Mouse (Mus musculus) forebrain, embryonic 12.5 days (tissue): ENCODE data around the gene Fam118b. TPM values are rescaled to one million over a fixed set of nuclear protein-coding genes. Genes with fewer than 3 reads are reported as not detected.

Source experiments
- ATAC-seq: fragments of 200-750 bp; cut with Nextera tagmentation; 2 replicates; pipeline ENCODE4 v1.8.0; 2017; ENCODE audit warnings: moderate TSS enrichment; ENCODE audit not compliant: low FRiP score
- H3K27ac ChIP-seq: fragments of 300-500 bp; sonication (generic); 2 replicates; pipeline ENCODE4 v1.5.1; 2016; ENCODE audit warnings: mild to moderate bottlenecking
- H3K27me3 ChIP-seq: fragments of 300-500 bp; sonication (generic); 2 replicates; pipeline ENCODE4 v1.6.1; 2016; ENCODE audit warnings: mild to moderate bottlenecking
- H3K36me3 ChIP-seq: fragments of 300-500 bp; sonication (generic); replicated peaks from 2 replicates; pipeline ENCODE4 v1.6.1; 2016; ENCODE audit warnings: mild to moderate bottlenecking
- H3K4me1 ChIP-seq: fragments of 300-500 bp; sonication (generic); 2 replicates; pipeline ENCODE4 v1.6.1; 2016
- H3K4me2 ChIP-seq: fragments of 300-500 bp; sonication (generic); 2 replicates; pipeline ENCODE4 v1.6.1; 2016; ENCODE audit warnings: mild to moderate bottlenecking, moderate library complexity
- H3K4me3 ChIP-seq: fragments of 300-500 bp; sonication (generic); replicated peaks from 2 replicates; pipeline ENCODE4 v1.5.1; 2016; ENCODE audit warnings: mild to moderate bottlenecking
- H3K9ac ChIP-seq: fragments of 300-500 bp; sonication (generic); 2 replicates; pipeline ENCODE4 v1.6.1; 2016; ENCODE audit warnings: mild to moderate bottlenecking
- H3K9me3 ChIP-seq: fragments of 300-500 bp; sonication (generic); 2 replicates; pipeline ENCODE4 v1.6.1; 2016
- WGBS: fragments of 180-500 bp; shearing (Covaris S2); methylation state at CpG from one replicate; pipeline ENCODE4 v1.1.7; 2016; 5-methylcytosine and 5-hydroxymethylcytosine counted together
- polyA plus RNA-seq: library from polyadenylated mRNA; unstranded; fragments of >200 nt; fragmentation: Nextera tagmentation; extraction: Ambion mirVana; gene quantifications from 2 replicates; pipeline ENCODE4 v1.2.1, GENCODE M21; 2016

Gene Fam118b
- 73.9 TPM in 2 replicates for polyA plus RNA-seq

GRCm38 (mm10) chr9:35267146-35267975 lies at the start of gene Fam118b, which contains the start of gene Rpusd4:
Gene Fam118b, minus strand, starts transcription at chr9:35267805.
Gene Rpusd4, plus strand, starts transcription at chr9:35267865.
- no peaks in the 10 kb centered on the region for H3K27me3 ChIP-seq
- under 1% methylated on average over 59 of the region's 62 CpGs for WGBS
- peaks cover 17% of the 10 kb centered on the region for H3K4me1 ChIP-seq
- H3K36me3 ChIP-seq, result peaks cover 8% of the 10 kb centered on the region
- no peaks in the 10 kb centered on the region for H3K9me3 ChIP-seq
- H3K9ac ChIP-seq, result peak within 1 kb of the TSS; percentile 67
- H3K4me2 ChIP-seq, result peak within 1 kb of the TSS; percentile 80
- peak within 1 kb of the TSS; percentile 57 for H3K27ac ChIP-seq
- H3K4me3 ChIP-seq, result peak within 1 kb of the TSS; percentile 61
- ATAC-seq, result peak; percentile 98

GRCm38 (mm10) chr9:35316771-35317211 lies 49.2 kb upstream of the Fam118b start:
- Histone ChIP-seq H3K4me3 (no peak overlapping the region), H3K4me1 (peaks cover 51% of the 10 kb centered on the region), H3K36me3 (no peaks in the 10 kb centered on the region), H3K9ac (no peak overlapping the region), H3K4me2 (no peak overlapping the region), H3K27me3 (peaks cover 67% of the 10 kb centered on the region), H3K27ac (no peak overlapping the region), H3K9me3 (no peaks in the 10 kb centered on the region)
- no peak for ATAC-seq
- WGBS, result 76% methylated on average over 3 of the region's 3 CpGs

GRCm38 (mm10) chr9:35314254-35314653 lies 46.6 kb upstream of the Fam118b start:
- no peaks in the 10 kb centered on the region for H3K36me3 ChIP-seq
- no peak overlapping the region for H3K9ac ChIP-seq
- WGBS, result 6% methylated on average over 1 of the region's 1 CpGs
- no peak overlapping the region for H3K4me3 ChIP-seq
- H3K9me3 ChIP-seq, result no peaks in the 10 kb centered on the region
- H3K27me3 ChIP-seq, result peaks cover 54% of the 10 kb centered on the region
- peak; percentile 56; the same call in 1 of the 2 replicates for ATAC-seq
- H3K4me1 ChIP-seq, result peaks cover 45% of the 10 kb centered on the region
- H3K27ac ChIP-seq, result peak overlapping the region; percentile 69
- H3K4me2 ChIP-seq, result no peak overlapping the region

- H3K36me3 ChIP-seq, result no peaks in the 10 kb centered on the region
- H3K9me3 ChIP-seq, result no peaks in the 10 kb centered on the region
- H3K9ac ChIP-seq, result no peak overlapping the region
- H3K27me3 ChIP-seq, result peaks cover 49% of the 10 kb centered on the region
- no peak overlapping the region for H3K4me2 ChIP-seq
- WGBS, result 24% methylated on average over 4 of the region's 4 CpGs
- no peak overlapping the region for H3K4me3 ChIP-seq
- H3K27ac ChIP-seq, result peak overlapping the region; percentile 69
- H3K4me1 ChIP-seq, result peaks cover 38% of the 10 kb centered on the region
- ATAC-seq, result no peak
Measured at GRCm38 (mm10) chr9:35313601-35314000, 46.0 kb upstream of the Fam118b start.

GRCm38 (mm10) chr9:35312516-35312915 lies 44.9 kb upstream of the Fam118b start:
- H3K27me3 ChIP-seq, result peaks cover 38% of the 10 kb centered on the region
- no peak overlapping the region for H3K4me2 ChIP-seq
- 67% methylated on average over 3 of the region's 3 CpGs for WGBS
- H3K36me3 ChIP-seq, result no peaks in the 10 kb centered on the region
- no peaks in the 10 kb centered on the region for H3K9me3 ChIP-seq
- no peak overlapping the region for H3K4me3 ChIP-seq
- no peak overlapping the region for H3K9ac ChIP-seq
- ATAC-seq, result no peak
- H3K4me1 ChIP-seq, result peaks cover 30% of the 10 kb centered on the region
- H3K27ac ChIP-seq, result no peak overlapping the region

GRCm38 (mm10) chr9:35310377-35310776 lies 42.8 kb upstream of the Fam118b start:
- H3K27ac ChIP-seq, result no peak overlapping the region
- H3K4me1 ChIP-seq, result peaks cover 18% of the 10 kb centered on the region
- H3K36me3 ChIP-seq, result no peaks in the 10 kb centered on the region
- H3K4me3 ChIP-seq, result no peak overlapping the region
- no peak overlapping the region for H3K9ac ChIP-seq
- WGBS, result 87% methylated on average over 6 of the region's 6 CpGs
- H3K27me3 ChIP-seq, result peaks cover 27% of the 10 kb centered on the region
- no peak overlapping the region for H3K4me2 ChIP-seq
- H3K9me3 ChIP-seq, result no peaks in the 10 kb centered on the region
- no peak for ATAC-seq

GRCm38 (mm10) chr9:35307461-35307860 lies 39.9 kb upstream of the Fam118b start:
- ATAC-seq, result no peak
- no peak overlapping the region for H3K4me3 ChIP-seq
- peaks cover 17% of the 10 kb centered on the region for H3K27me3 ChIP-seq
- H3K27ac ChIP-seq, result no peak overlapping the region
- H3K36me3 ChIP-seq, result no peaks in the 10 kb centered on the region
- H3K9me3 ChIP-seq, result no peaks in the 10 kb centered on the region
- 87% methylated on average over 7 of the region's 7 CpGs for WGBS
- H3K9ac ChIP-seq, result no peak overlapping the region
- H3K4me1 ChIP-seq, result no peaks in the 10 kb centered on the region
- H3K4me2 ChIP-seq, result no peak overlapping the region

GRCm38 (mm10) chr9:35302172-35302571 lies 34.6 kb upstream of the Fam118b start:
- Histone ChIP-seq H3K27me3 (no peaks in the 10 kb centered on the region), H3K4me1 (no peaks in the 10 kb centered on the region), H3K9ac (no peak overlapping the region), H3K27ac (no peak overlapping the region), H3K36me3 (no peaks in the 10 kb centered on the region), H3K4me2 (no peak overlapping the region), H3K9me3 (no peaks in the 10 kb centered on the region), H3K4me3 (no peak overlapping the region)
- ATAC-seq, result no peak
- 93% methylated on average over 3 of the region's 3 CpGs for WGBS

- no peak for ATAC-seq
- no peak overlapping the region for H3K4me2 ChIP-seq
Measured at GRCm38 (mm10) chr9:35297791-35298190, 30.2 kb upstream of the Fam118b start.

GRCm38 (mm10) chr9:35293465-35293864 lies 25.9 kb upstream of the Fam118b start:
- Histone ChIP-seq H3K4me1 (peaks cover 6% of the 10 kb centered on the region; the same call in 1 of the 2 replicates), H3K27me3 (peaks cover 10% of the 10 kb centered on the region), H3K36me3 (no peaks in the 10 kb centered on the region), H3K4me3 (no peak overlapping the region), H3K27ac (no peak overlapping the region), H3K9ac (no peak overlapping the region), H3K9me3 (no peaks in the 10 kb centered on the region), H3K4me2 (no peak overlapping the region)
- ATAC-seq, result no peak
- 81% methylated on average over 5 of the region's 5 CpGs for WGBS

More at GRCm38 (mm10) chr9:35297791-35298190, 30.2 kb upstream of the Fam118b start:
- Histone ChIP-seq H3K4me3 (no peak overlapping the region), H3K36me3 (no peaks in the 10 kb centered on the region), H3K4me1 (no peaks in the 10 kb centered on the region), H3K9ac (no peak overlapping the region), H3K27ac (no peak overlapping the region), H3K9me3 (no peaks in the 10 kb centered on the region), H3K27me3 (0 out of 2 replicates have a peak, but pooled peaks cover under 1% of the 10 kb centered on the region)

GRCm38 (mm10) chr9:35290916-35291315 lies 23.3 kb upstream of the Fam118b start:
- peaks cover 21% of the 10 kb centered on the region for H3K27me3 ChIP-seq
- no peak overlapping the region for H3K27ac ChIP-seq
- peaks cover 6% of the 10 kb centered on the region; the same call in 1 of the 2 replicates for H3K4me1 ChIP-seq
- no peak overlapping the region for H3K4me3 ChIP-seq
- no peak for ATAC-seq
- no peaks in the 10 kb centered on the region for H3K36me3 ChIP-seq
- H3K9ac ChIP-seq, result no peak overlapping the region
- 80% methylated on average over 4 of the region's 4 CpGs for WGBS
- H3K9me3 ChIP-seq, result no peaks in the 10 kb centered on the region
- H3K4me2 ChIP-seq, result no peak overlapping the region

- no peak overlapping the region for H3K27ac ChIP-seq
- no peaks in the 10 kb centered on the region for H3K9me3 ChIP-seq
- H3K36me3 ChIP-seq, result no peaks in the 10 kb centered on the region
- peaks cover 21% of the 10 kb centered on the region for H3K27me3 ChIP-seq
- no peak for ATAC-seq
- H3K9ac ChIP-seq, result no peak overlapping the region
- no peak overlapping the region for H3K4me3 ChIP-seq
- peaks cover 6% of the 10 kb centered on the region; the same call in 1 of the 2 replicates for H3K4me1 ChIP-seq
- no peak overlapping the region for H3K4me2 ChIP-seq
- 90% methylated on average over 3 of the region's 3 CpGs for WGBS
Measured at GRCm38 (mm10) chr9:35290417-35290816, 22.8 kb upstream of the Fam118b start.
